Mouse (Mus musculus): ENCODE results near the gene Hps1.

The Hps1 gene

DNA sequence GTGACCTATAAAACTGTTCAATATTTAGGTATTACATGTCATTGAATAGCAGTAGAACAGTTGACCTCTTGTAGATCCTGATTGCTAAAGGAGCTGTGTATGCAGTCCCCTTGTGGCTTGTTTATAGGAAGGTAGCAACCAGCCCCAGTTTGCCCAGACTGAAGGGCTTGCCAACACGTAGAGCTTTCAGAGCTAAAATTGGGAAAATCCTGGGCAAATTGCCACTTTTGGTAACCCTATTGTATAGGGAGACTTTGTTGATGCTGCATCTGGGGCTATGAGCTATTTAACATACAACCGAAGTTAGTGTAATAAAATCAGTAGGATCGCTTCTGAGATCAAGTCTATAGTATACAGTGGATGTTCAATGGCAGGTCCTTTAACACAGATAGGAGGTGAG, 61.7 kb downstream of the Hps1 start:
- DNase-seq (ENCODE audit: low read depth, low spot score): no peak

DNA sequence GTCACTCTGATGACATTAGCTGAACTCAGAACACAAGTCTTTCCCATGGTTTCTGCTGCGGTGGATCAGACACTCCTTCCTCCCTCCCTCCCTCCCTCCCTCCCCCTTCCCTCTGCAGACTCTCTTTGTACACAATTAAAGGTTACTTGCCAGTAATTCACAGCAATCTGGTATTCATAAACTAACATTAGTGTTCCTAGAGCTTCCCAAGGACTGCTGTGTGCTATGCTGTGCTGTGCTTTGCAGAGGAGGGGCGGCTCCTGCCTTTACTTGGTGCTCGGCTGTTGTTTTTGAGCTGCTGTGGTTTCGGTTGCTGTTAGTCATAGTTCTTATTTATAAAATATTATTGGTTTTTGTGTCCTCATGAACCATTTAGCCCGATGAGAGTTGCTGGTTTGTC, 62.1 kb downstream of the Hps1 start:
- DNase-seq (ENCODE audit: low read depth, low spot score): no peak

DNA sequence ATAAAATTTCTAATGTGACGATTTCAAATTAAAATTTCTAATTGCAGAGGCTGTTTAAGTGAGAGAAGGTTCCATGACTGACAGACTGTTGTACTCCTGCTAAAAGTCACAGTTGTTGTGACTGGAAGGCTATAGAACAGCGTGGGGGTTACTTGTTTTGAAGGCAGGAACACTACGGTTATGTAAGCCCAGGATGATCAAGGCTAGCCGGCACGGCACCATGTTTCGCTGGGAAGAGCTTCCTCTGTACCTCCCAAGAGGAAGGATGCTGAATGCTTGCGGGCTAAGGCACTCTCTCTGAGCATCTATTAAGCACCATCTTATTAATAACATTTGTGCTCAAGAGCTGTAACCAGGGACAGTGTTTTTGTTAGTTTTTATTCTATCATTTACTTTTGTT, 63.3 kb downstream of the Hps1 start:
- DNase-seq (ENCODE audit: low read depth, low spot score): peak; percentile 43

DNA sequence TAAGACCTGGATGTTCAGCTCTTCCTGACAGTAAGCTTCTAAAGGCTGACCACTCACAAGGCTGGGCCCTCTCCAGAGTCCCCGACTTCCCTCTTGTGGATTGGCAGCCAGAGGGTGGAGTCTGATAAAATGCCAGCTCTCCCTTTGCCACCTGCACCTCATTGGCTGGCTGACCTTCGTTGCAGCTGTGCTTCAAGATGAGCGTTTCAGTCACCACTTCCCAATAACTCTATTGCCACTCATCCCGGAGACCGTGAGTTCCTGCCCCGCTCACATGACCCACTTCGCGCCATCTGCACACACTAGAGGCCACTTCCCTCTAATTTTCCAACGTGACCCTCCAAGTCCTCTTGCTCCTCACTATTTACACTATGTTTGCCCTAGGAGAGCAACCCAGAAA, 66.0 kb downstream of the Hps1 start:
- no peak for DNase-seq (ENCODE audit: low read depth, low spot score)
